8 mouse cellular contexts compared by ENCODE assay signal in the genomic region with DNA sequence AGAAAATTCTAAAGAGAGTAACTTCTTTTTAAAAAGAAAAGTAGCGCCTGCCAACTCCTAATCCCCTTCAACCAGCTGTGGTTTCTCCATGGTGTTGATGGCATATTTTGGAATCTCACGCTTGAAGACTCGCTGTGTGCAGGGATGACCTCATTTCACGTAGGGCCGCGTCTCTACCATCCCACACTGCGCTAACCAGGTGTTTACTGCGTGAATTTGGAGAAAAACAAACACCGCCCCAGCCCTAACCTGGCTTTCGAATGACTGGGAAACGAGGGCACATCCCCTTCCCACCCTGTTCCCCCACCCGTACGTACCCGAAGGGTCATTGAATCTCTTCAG. TPM values are rescaled to one million over a fixed set of nuclear protein-coding genes. Genes with fewer than 3 reads are reported as not detected.
DNase-seq lines count a peak whose midpoint lies in the region; ATAC-seq and TF ChIP-seq lines count a peak whose summit lies in the region.

No protein-coding gene starts in this region.

- WGBS in lung, embryonic 16.5 days = under 1% methylated on average over 14 of the region's 14 CpGs
- under 1% methylated on average over 14 of the region's 14 CpGs for WGBS in lung, adult 2 months
- under 1% methylated on average over 14 of the region's 14 CpGs for WGBS in limb, embryonic 12.5 days
- WGBS in olfactory bulb, adult 2 months = under 1% methylated on average over 14 of the region's 14 CpGs

- H3K4me1 ChIP-seq in lung, embryonic 16.5 days (replicated peaks; ENCODE audit: control insufficient read depth, insufficient read depth, low read length) = peaks cover 14% of the 10 kb centered on the region
- peaks cover 7% of the 10 kb centered on the region for H3K4me1 ChIP-seq in lung, adult 2 months (ENCODE audit: control insufficient read depth, insufficient read depth, low read length)
- H3K4me1 ChIP-seq in erythroblast, embryonic 14.5 days (ENCODE audit: control insufficient read depth) = peaks cover 36% of the 10 kb centered on the region
- peaks cover 24% of the 10 kb centered on the region for H3K4me1 ChIP-seq in limb, embryonic 12.5 days (replicated peaks)
- peaks cover 4% of the 10 kb centered on the region for H3K4me1 ChIP-seq in olfactory bulb, adult 2 months (ENCODE audit: control insufficient read depth, insufficient read depth, low read length)

- peak overlapping the region; percentile 88 for H3K4me2 ChIP-seq in lung, embryonic 16.5 days (ENCODE audit: low read depth, low read length)
- peak overlapping the region; percentile 85 for H3K4me2 ChIP-seq in limb, embryonic 12.5 days

- peak; percentile 28; the same call in 1 of the 2 replicates for ATAC-seq in lung, embryonic 16.5 days (ENCODE audit: low read depth)
- ATAC-seq in limb, embryonic 12.5 days (ENCODE audit: insufficient number of reproducible peaks, insufficient read depth, low FRiP score, low TSS enrichment, low read depth) = peak; percentile 61

- TF ChIP-seq CTCF in lung, adult 2 months (IDR thresholded peaks at IDR 0.05; ENCODE audit: insufficient read depth, low read length) = no peak
- no peak for TF ChIP-seq CTCF in olfactory bulb, adult 2 months (IDR thresholded peaks at IDR 0.05; ENCODE audit: insufficient read depth, low read depth, low read length)

- no peaks in the 10 kb centered on the region for H3K27me3 ChIP-seq in lung, embryonic 16.5 days (ENCODE audit: control insufficient read depth, insufficient read depth, low read depth, low read length)
- no peaks in the 10 kb centered on the region for H3K27me3 ChIP-seq in erythroblast, embryonic 14.5 days (ENCODE audit: control insufficient read depth)
- H3K27me3 ChIP-seq in limb, embryonic 12.5 days = no peaks in the 10 kb centered on the region

- H3K4me3 ChIP-seq in lung, embryonic 16.5 days (ENCODE audit: low read length) = peak overlapping the region; percentile 96
- no peak overlapping the region for H3K4me3 ChIP-seq in lung, adult 2 months (replicated peaks; ENCODE audit: extremely low read depth, low read depth, low read length)
- H3K4me3 ChIP-seq in erythroblast, embryonic 14.5 days (replicated peaks) = peak overlapping the region; percentile 88
- H3K4me3 ChIP-seq in limb, embryonic 12.5 days (replicated peaks) = peak overlapping the region; percentile 86
- H3K4me3 ChIP-seq in olfactory bulb, adult 2 months (ENCODE audit: insufficient read depth, low read depth, low read length) = peak overlapping the region; percentile 11; the same call in 1 of the 2 replicates

- no peak for TF ChIP-seq POLR2A in lung, adult 2 months (IDR thresholded peaks at IDR 0.05; ENCODE audit: borderline replicate concordance, extremely low read depth, low read depth, low read length)
- no peak for TF ChIP-seq POLR2A in olfactory bulb, adult 2 months (IDR thresholded peaks at IDR 0.05; ENCODE audit: insufficient read depth, low read depth, low read length)

- H3K9ac ChIP-seq in lung, embryonic 16.5 days (ENCODE audit: low read length) = peak overlapping the region; percentile 74
- peak overlapping the region; percentile 68 for H3K9ac ChIP-seq in limb, embryonic 12.5 days (replicated peaks)

- no peaks in the 10 kb centered on the region for H3K9me3 ChIP-seq in lung, embryonic 16.5 days (ENCODE audit: control insufficient read depth, low read length)
- no peaks in the 10 kb centered on the region for H3K9me3 ChIP-seq in erythroblast, embryonic 14.5 days (ENCODE audit: control insufficient read depth, low read length)
- no peaks in the 10 kb centered on the region for H3K9me3 ChIP-seq in limb, embryonic 12.5 days

- DNase-seq in lung, adult 2 months = no peak
- DNase-seq in cerebellum, postnatal 36 days = no peak
- DNase-seq in urinary bladder, postnatal 4 days (ENCODE audit: low spot score in 2 of 2) = no peak
- DNase-seq in thymus, adult 18-20 months = no peak

- H3K36me3 ChIP-seq in lung, embryonic 16.5 days (ENCODE audit: control insufficient read depth, insufficient read depth, low read length) = peaks cover 17% of the 10 kb centered on the region
- H3K36me3 ChIP-seq in erythroblast, embryonic 14.5 days (ENCODE audit: control insufficient read depth) = peaks cover 70% of the 10 kb centered on the region
- H3K36me3 ChIP-seq in limb, embryonic 12.5 days = peaks cover 33% of the 10 kb centered on the region

- no peak overlapping the region for H3K27ac ChIP-seq in lung, embryonic 16.5 days (ENCODE audit: low read length)
- no peak overlapping the region for H3K27ac ChIP-seq in limb, embryonic 12.5 days
- no peak overlapping the region for H3K27ac ChIP-seq in olfactory bulb, adult 2 months (ENCODE audit: insufficient read depth, low read depth, low read length)

RNA-seq across cellular contexts. Expression of a gene that starts 0.3 kb away (rescaled TPM):
- 53.2 and 55.1 TPM in 2 replicates for polyA plus RNA-seq in lung, embryonic 16.5 days (2015; fragmentation: Nextera tagmentation; extraction: Ambion mirVana)
- polyA plus RNA-seq in lung, adult 2 months (2012; rRNA removed) = 0.33 and 0.71 TPM in 2 replicates
- 1.8 and 2.1 TPM in 2 replicates for polyA plus RNA-seq in erythroblast, embryonic 14.5 days (2012)
- 53.9 and 57.0 TPM in 2 replicates for polyA plus RNA-seq in limb, embryonic 12.5 days (2016; fragmentation: Nextera tagmentation; extraction: Ambion mirVana)
- not detected in 2 replicates for polyA plus RNA-seq in olfactory bulb, adult 2 months (2012; ENCODE audit: insufficient read depth, insufficient read length, low replicate concordance, missing spikeins)

RNA-seq across cellular contexts. Expression of a gene that starts 0.5 kb away (rescaled TPM):
- polyA plus RNA-seq in lung, embryonic 16.5 days (2015; fragmentation: Nextera tagmentation; extraction: Ambion mirVana) = 129 and 137 TPM in 2 replicates
- polyA plus RNA-seq in lung, adult 2 months (2012; rRNA removed) = 6.7 and 8.4 TPM in 2 replicates
- 3.7 and 4.6 TPM in 2 replicates for polyA plus RNA-seq in erythroblast, embryonic 14.5 days (2012)
- 205 and 207 TPM in 2 replicates for polyA plus RNA-seq in limb, embryonic 12.5 days (2016; fragmentation: Nextera tagmentation; extraction: Ambion mirVana)
- not detected in 2 replicates for polyA plus RNA-seq in olfactory bulb, adult 2 months (2012; ENCODE audit: insufficient read depth, insufficient read length, low replicate concordance, missing spikeins)

RNA-seq across cellular contexts. Expression of a gene that starts 22.1 kb away (rescaled TPM):
- polyA plus RNA-seq in lung, embryonic 16.5 days (2015; fragmentation: Nextera tagmentation; extraction: Ambion mirVana) = 42.3 and 42.4 TPM in 2 replicates
- 11.5 and 19.8 TPM in 2 replicates for polyA plus RNA-seq in lung, adult 2 months (2012; rRNA removed)
- 0.62 and 0.64 TPM in 2 replicates for polyA plus RNA-seq in erythroblast, embryonic 14.5 days (2012)
- polyA plus RNA-seq in limb, embryonic 12.5 days (2016; fragmentation: Nextera tagmentation; extraction: Ambion mirVana) = 27.6 and 29.2 TPM in 2 replicates
- polyA plus RNA-seq in olfactory bulb, adult 2 months (2012; ENCODE audit: insufficient read depth, insufficient read length, low replicate concordance, missing spikeins) = not detected in 2 replicates

RNA-seq across cellular contexts. Expression of a gene that starts 38.0 kb away (rescaled TPM):
- 99.4 and 106 TPM in 2 replicates for polyA plus RNA-seq in lung, embryonic 16.5 days (2015; fragmentation: Nextera tagmentation; extraction: Ambion mirVana)
- 32.0 and 38.8 TPM in 2 replicates for polyA plus RNA-seq in lung, adult 2 months (2012; rRNA removed)
- polyA plus RNA-seq in erythroblast, embryonic 14.5 days (2012) = 1.7 and 2.1 TPM in 2 replicates
- polyA plus RNA-seq in limb, embryonic 12.5 days (2016; fragmentation: Nextera tagmentation; extraction: Ambion mirVana) = 104 and 107 TPM in 2 replicates
- polyA plus RNA-seq in olfactory bulb, adult 2 months (2012; ENCODE audit: insufficient read depth, insufficient read length, low replicate concordance, missing spikeins) = not detected in 2 replicates

Comparison
In these comparisons a context has a peak if more than half of its experiments do, and no peak if none do; other contexts are left out.
1. RNA of a gene that starts 0.3 kb away (polyA plus RNA-seq): 53.9 to 57.0 TPM in limb, embryonic 12.5 days and 53.2 to 55.1 TPM in lung, embryonic 16.5 days; 1.8 to 2.1 TPM in erythroblast, embryonic 14.5 days, 0.33 to 0.71 TPM in lung, adult 2 months and not detected in olfactory bulb, adult 2 months; every median in the first group is over 10 times any median in the second.
2. RNA of a gene that starts 0.5 kb away (polyA plus RNA-seq): 205 to 207 TPM in limb, embryonic 12.5 days and 129 to 137 TPM in lung, embryonic 16.5 days; 6.7 to 8.4 TPM in lung, adult 2 months, 3.7 to 4.6 TPM in erythroblast, embryonic 14.5 days and not detected in olfactory bulb, adult 2 months; every median in the first group is over 10 times any median in the second.